Mouse (Mus musculus) heart, adult 2 months (tissue): ENCODE data around the gene Btnl6. TPM values are rescaled to one million over a fixed set of nuclear protein-coding genes. Genes with fewer than 3 reads are reported as not detected.
"Not testable (repeated sequence)": the region's sequence is repeated elsewhere in the genome, so short reads cannot be mapped to it uniquely, and the experiment has no call there.

Experiments used
- DNase-seq, 2 experiments: peaks; one replicate each; pipeline ENCODE4 v3.0.0; 2021
- H3K27ac ChIP-seq: fragments of 200-600 bp; 2 replicates; pipeline ENCODE4 v1.8.1; 2022
- H3K27me3 ChIP-seq: fragments of 200-500 bp; 2 replicates; pipeline ENCODE4 v1.6.1; 2012; ENCODE audit warnings: mild to moderate bottlenecking, low read length, inconsistent platforms, mixed read lengths; ENCODE audit not compliant: control insufficient read depth, insufficient read depth
- H3K36me3 ChIP-seq: fragments of 200-500 bp; 2 replicates; pipeline ENCODE4 v1.6.1; 2012; ENCODE audit warnings: low read length, inconsistent platforms; ENCODE audit not compliant: control insufficient read depth, insufficient read depth
- H3K4me1 ChIP-seq: fragments of 200-500 bp; 2 replicates; pipeline ENCODE4 v1.6.1; 2011; ENCODE audit warnings: low read length; ENCODE audit not compliant: control insufficient read depth, insufficient read depth
- H3K4me3 ChIP-seq: fragments of 200-600 bp; 2 replicates; pipeline ENCODE4 v1.8.1; 2022
- H3K79me2 ChIP-seq: fragments of 200-500 bp; replicated peaks from 2 replicates; pipeline ENCODE4 v1.6.1; 2012; ENCODE audit warnings: mild to moderate bottlenecking, inconsistent platforms, low read length, moderate library complexity, mixed read lengths; ENCODE audit not compliant: control insufficient read depth, insufficient read depth
- H3K9ac ChIP-seq: fragments of 200-500 bp; 2 replicates; pipeline ENCODE4 v1.6.1; 2012; ENCODE audit warnings: low read depth, mild to moderate bottlenecking, control low read depth, inconsistent platforms, low read length, mixed read lengths
- CTCF ChIP-seq: fragments of 200-600 bp; IDR thresholded peaks from 2 replicates; pipeline ENCODE4 v1.8.1; 2022; ENCODE audit warnings: antibody characterized with exemption, mild to moderate bottlenecking, moderate library complexity
- EP300 ChIP-seq: fragments of 200-500 bp; IDR thresholded peaks from 2 replicates; pipeline ENCODE4 v1.6.1; 2011; ENCODE audit warnings: low read depth, low read length, control low read depth; ENCODE audit not compliant: insufficient read depth
- POLR2A ChIP-seq: fragments of 200-500 bp; IDR thresholded peaks from 2 replicates; pipeline ENCODE4 v1.6.1; 2011; ENCODE audit warnings: mild to moderate bottlenecking, low read depth, low read length, control low read depth; ENCODE audit not compliant: insufficient read depth
- WGBS: fragments of 180-500 bp; shearing (Covaris S2); methylation state at CpG from one replicate; pipeline ENCODE4 v1.1.7; 2018; 5-methylcytosine and 5-hydroxymethylcytosine counted together
- intact Hi-C: fragments of 180-260 bp; cut with DNase I; formaldehyde crosslinking; loops from one replicate; pipeline ENCODE4 v1.15.1; 2025
- polyA plus RNA-seq: library from polyadenylated mRNA; depleted of rRNA; stranded (reverse); fragments of >200 nt; gene quantifications from 2 replicates; pipeline ENCODE4 v1.2.3, GENCODE M21; 2012
- total RNA-seq, 2 experiments: library from RNA; stranded (reverse); gene quantifications; 2 replicates each; pipeline ENCODE4 v1.2.3; 2021

Btnl6 gene
- total and polyA plus RNA-seq, 3 experiments = not detected

DNA sequence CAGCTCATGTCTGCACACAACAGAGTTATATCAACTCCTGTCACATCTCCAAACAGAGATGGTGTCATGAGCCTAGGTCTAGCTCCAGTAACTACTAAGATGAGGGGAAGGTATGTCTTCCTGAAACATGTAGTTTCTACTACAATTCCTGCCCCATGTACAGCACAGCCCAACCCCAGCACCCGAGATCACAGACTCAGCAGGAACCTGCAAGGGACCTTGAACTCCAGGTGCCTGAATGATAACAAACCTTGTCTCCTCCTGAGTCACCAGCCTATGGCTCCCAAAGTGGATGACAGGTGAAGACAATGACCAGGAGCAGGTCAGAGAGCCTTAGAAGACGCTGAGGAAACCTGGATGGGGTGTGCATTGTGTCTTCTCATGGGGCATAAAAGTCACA is 32.7 kb upstream of the Btnl6 start:
- no peak for DNase-seq
- no peak for TF ChIP-seq EP300
- no peak for TF ChIP-seq POLR2A
- TF ChIP-seq CTCF = no peak
- H3K79me2 ChIP-seq = no peaks in the 10 kb centered on the region
- H3K4me3 ChIP-seq = no peak overlapping the region
- intact Hi-C loops = no loop called here
- no peak overlapping the region for H3K9ac ChIP-seq
- H3K27me3 ChIP-seq = no peaks in the 10 kb centered on the region
- WGBS = 53% methylated on average over 2 of the region's 2 CpGs
- H3K4me1 ChIP-seq = no peaks in the 10 kb centered on the region
- H3K36me3 ChIP-seq = no peaks in the 10 kb centered on the region
- no peak overlapping the region for H3K27ac ChIP-seq

DNA sequence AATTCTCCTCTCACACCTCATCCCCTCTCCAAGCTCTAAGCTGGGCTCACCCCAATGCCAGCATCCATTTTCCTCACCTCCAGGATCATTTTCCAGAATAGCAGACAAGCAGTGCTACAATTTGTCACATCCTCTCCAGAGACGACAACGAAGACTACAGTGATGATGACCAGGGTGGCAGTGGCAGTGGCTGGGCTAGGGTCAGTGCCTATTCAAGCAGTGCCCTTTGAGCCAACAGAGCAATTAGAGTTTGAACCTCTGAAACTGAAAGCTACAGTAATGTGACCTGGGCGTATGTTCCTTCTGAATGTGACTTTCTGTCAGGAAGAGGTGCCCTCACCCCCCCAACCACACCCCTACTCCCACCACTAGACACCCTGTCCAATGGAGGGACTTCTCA is 32.0 kb upstream of the Btnl6 start:
- intact Hi-C loops = no loop called here
- 75% methylated on average over 3 of the region's 3 CpGs for WGBS
- TF ChIP-seq CTCF = no peak
- TF ChIP-seq POLR2A = no peak
- no peak for TF ChIP-seq EP300
- no peak overlapping the region for H3K4me3 ChIP-seq
- DNase-seq = no peak
- no peak overlapping the region for H3K27ac ChIP-seq
- no peaks in the 10 kb centered on the region for H3K36me3 ChIP-seq
- H3K9ac ChIP-seq = no peak overlapping the region
- H3K27me3 ChIP-seq = no peaks in the 10 kb centered on the region
- no peaks in the 10 kb centered on the region for H3K4me1 ChIP-seq
- no peaks in the 10 kb centered on the region for H3K79me2 ChIP-seq

GRCm38 (mm10) chr17:34547601-34548000 is 30.4 kb upstream of the Btnl6 start:
- intact Hi-C loops = no loop called here
- WGBS = 88% methylated on average over 4 of the region's 4 CpGs

GRCm38 (mm10) chr17:34546797-34547196 is 29.6 kb upstream of the Btnl6 start:
- intact Hi-C loops = no loop called here
- H3K4me3 ChIP-seq = no peak overlapping the region
- no peaks in the 10 kb centered on the region for H3K79me2 ChIP-seq
- no peak overlapping the region for H3K9ac ChIP-seq
- no peak overlapping the region for H3K27ac ChIP-seq
- 86% methylated on average over 1 of the region's 1 CpGs for WGBS
- no peaks in the 10 kb centered on the region for H3K4me1 ChIP-seq
- H3K36me3 ChIP-seq = no peaks in the 10 kb centered on the region
- TF ChIP-seq EP300 (no peak), CTCF (no peak), POLR2A (no peak)
- no peak for DNase-seq
- H3K27me3 ChIP-seq = no peaks in the 10 kb centered on the region

More at GRCm38 (mm10) chr17:34547601-34548000, 30.4 kb upstream of the Btnl6 start:
- no peaks in the 10 kb centered on the region for H3K27me3 ChIP-seq
- no peaks in the 10 kb centered on the region for H3K36me3 ChIP-seq
- no peaks in the 10 kb centered on the region for H3K79me2 ChIP-seq
- no peak for TF ChIP-seq EP300
- no peak for TF ChIP-seq CTCF
- no peak for TF ChIP-seq POLR2A
- no peaks in the 10 kb centered on the region for H3K4me1 ChIP-seq
- H3K9ac ChIP-seq = no peak overlapping the region
- H3K27ac ChIP-seq = no peak overlapping the region
- no peak for DNase-seq
- no peak overlapping the region for H3K4me3 ChIP-seq

- 91% methylated on average over 12 of the region's 13 CpGs for WGBS
Measured at GRCm38 (mm10) chr17:34543567-34543966, 26.4 kb upstream of the Btnl6 start.

DNA sequence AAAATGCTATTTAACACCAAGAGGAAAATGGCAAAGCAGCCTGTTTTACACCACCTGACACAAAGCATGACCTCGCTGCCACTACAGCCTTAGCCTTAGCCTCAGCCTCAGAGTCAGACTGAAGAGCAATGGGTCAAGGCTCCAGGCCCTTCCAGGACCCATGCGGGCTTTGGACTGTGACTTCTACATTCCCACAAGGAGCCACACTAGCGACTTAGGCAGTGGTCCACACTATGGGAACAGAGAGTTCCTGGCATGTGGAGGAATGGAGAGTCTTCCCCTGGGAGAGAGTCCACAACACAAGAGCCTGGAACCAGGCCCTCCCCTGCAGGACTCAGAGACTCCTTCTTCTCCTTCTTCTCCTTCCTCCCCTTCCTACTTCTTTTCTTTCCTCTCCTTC is 15.5 kb upstream of the Btnl6 start:
- no peaks in the 10 kb centered on the region for H3K4me1 ChIP-seq
- H3K27me3 ChIP-seq = no peaks in the 10 kb centered on the region
- H3K9ac ChIP-seq = no peak overlapping the region
- no peak for DNase-seq
- TF ChIP-seq POLR2A = no peak
- no peak for TF ChIP-seq CTCF
- H3K4me3 ChIP-seq = no peak overlapping the region
- no peak overlapping the region for H3K27ac ChIP-seq
- H3K36me3 ChIP-seq = no peaks in the 10 kb centered on the region
- H3K79me2 ChIP-seq = no peaks in the 10 kb centered on the region
- intact Hi-C loops = no loop called here
- WGBS = 71% methylated on average over 3 of the region's 3 CpGs

More at GRCm38 (mm10) chr17:34543567-34543966, 26.4 kb upstream of the Btnl6 start:
- H3K4me3 ChIP-seq, H3K4me1 ChIP-seq, intact Hi-C loops, H3K36me3 ChIP-seq, H3K27me3 ChIP-seq, H3K9ac ChIP-seq, H3K27ac ChIP-seq, H3K79me2 ChIP-seq, DNase-seq: not testable (repeated sequence)
